In genomic region chr15:12863669-12864068, GRCm38 (mm10) we compare ENCODE assay signal across 19 mouse cellular contexts. TPM values are rescaled to one million over a fixed set of nuclear protein-coding genes. Genes with fewer than 3 reads are reported as not detected.
DNase-seq lines count a peak whose midpoint lies in the region; ATAC-seq and TF ChIP-seq lines count a peak whose summit lies in the region.
"Had no signal": no experiment of that assay in that cellular context is flagged by ENCODE, and none has a peak within 500 bp of the region (broad histone marks: within the 10 kb centered on the region; RNA-seq: fewer than 3 reads in every experiment).

No protein-coding gene starts in this region.

- 49% methylated on average over 1 of the region's 1 CpGs for WGBS in hindbrain, postnatal 0 days
- 53% methylated on average over 1 of the region's 1 CpGs for WGBS in hindbrain, embryonic 13.5 days
- 36% methylated on average over 1 of the region's 1 CpGs for WGBS in lung, postnatal 0 days
- WGBS in stomach, embryonic 16.5 days: 26% methylated on average over 1 of the region's 1 CpGs

- no peaks in the 10 kb centered on the region for H3K9me3 ChIP-seq in hindbrain, postnatal 0 days (ENCODE audit: low read length)
- no peaks in the 10 kb centered on the region for H3K9me3 ChIP-seq in hindbrain, embryonic 13.5 days
- no peaks in the 10 kb centered on the region for H3K9me3 ChIP-seq in lung, postnatal 0 days (ENCODE audit: low read length)
- H3K9me3 ChIP-seq in stomach, embryonic 16.5 days (replicated peaks; ENCODE audit: control insufficient read depth, low read length): no peaks in the 10 kb centered on the region
- H3K9me3 ChIP-seq: limb, embryonic 12.5 days; neural tube, embryonic 13.5 days had no signal

- no peak overlapping the region for H3K4me3 ChIP-seq in hindbrain, postnatal 0 days (ENCODE audit: low read length)
- no peak overlapping the region for H3K4me3 ChIP-seq in hindbrain, embryonic 13.5 days
- no peak overlapping the region for H3K4me3 ChIP-seq in lung, postnatal 0 days (ENCODE audit: low read depth, low read length)
- no peak overlapping the region for H3K4me3 ChIP-seq in stomach, embryonic 16.5 days (replicated peaks; ENCODE audit: low read length)
- H3K4me3 ChIP-seq: limb, embryonic 12.5 days; neural tube, embryonic 13.5 days had no signal

- H3K27me3 ChIP-seq in hindbrain, postnatal 0 days (ENCODE audit: insufficient read depth, low read length): no peaks in the 10 kb centered on the region
- H3K27me3 ChIP-seq in hindbrain, embryonic 13.5 days: no peaks in the 10 kb centered on the region
- H3K27me3 ChIP-seq in lung, postnatal 0 days (replicated peaks; ENCODE audit: insufficient read depth, low read length): no peaks in the 10 kb centered on the region
- H3K27me3 ChIP-seq in stomach, embryonic 16.5 days (ENCODE audit: control insufficient read depth, insufficient read depth, low read length): no peaks in the 10 kb centered on the region
- H3K27me3 ChIP-seq: limb, embryonic 12.5 days; neural tube, embryonic 13.5 days; Patski had no signal

- no peak for TF ChIP-seq EP300 in lung, postnatal 0 days (IDR thresholded peaks at IDR 0.05)

- H3K36me3 ChIP-seq in hindbrain, postnatal 0 days (ENCODE audit: insufficient read depth, low read length): peaks cover 31% of the 10 kb centered on the region
- peaks cover 80% of the 10 kb centered on the region for H3K36me3 ChIP-seq in hindbrain, embryonic 13.5 days
- peaks cover 12% of the 10 kb centered on the region; the same call in 1 of the 2 replicates for H3K36me3 ChIP-seq in lung, postnatal 0 days (ENCODE audit: insufficient read depth, low read length)
- H3K36me3 ChIP-seq in stomach, embryonic 16.5 days (ENCODE audit: control insufficient read depth, insufficient read depth, low read length): peaks cover 7% of the 10 kb centered on the region; the same call in 1 of the 2 replicates

- no peaks in the 10 kb centered on the region for H3K4me1 ChIP-seq in hindbrain, postnatal 0 days (ENCODE audit: insufficient read depth, low read length)
- no peaks in the 10 kb centered on the region for H3K4me1 ChIP-seq in hindbrain, embryonic 13.5 days (replicated peaks)
- no peaks in the 10 kb centered on the region for H3K4me1 ChIP-seq in lung, postnatal 0 days (ENCODE audit: insufficient read depth, low read depth, low read length)
- H3K4me1 ChIP-seq in stomach, embryonic 16.5 days (ENCODE audit: control insufficient read depth, insufficient read depth, low read length): no peaks in the 10 kb centered on the region
- H3K4me1 ChIP-seq: neural tube, embryonic 13.5 days had no signal

- no peak overlapping the region for H3K4me2 ChIP-seq in hindbrain, postnatal 0 days (ENCODE audit: low read depth, low read length)
- no peak overlapping the region for H3K4me2 ChIP-seq in hindbrain, embryonic 13.5 days
- H3K4me2 ChIP-seq in lung, postnatal 0 days (replicated peaks; ENCODE audit: low read depth, low read length): no peak overlapping the region
- no peak overlapping the region for H3K4me2 ChIP-seq in stomach, embryonic 16.5 days (ENCODE audit: low read depth, low read length)
- H3K4me2 ChIP-seq: heart, embryonic 11.5 days; limb, embryonic 12.5 days; neural tube, embryonic 13.5 days had no signal

- DNase-seq in hindbrain, postnatal 0 days (ENCODE audit: low spot score): peak; percentile 34
- DNase-seq in lung, postnatal 0 days (ENCODE audit: low spot score): peak; percentile 64
- no peak for DNase-seq in lung, postnatal 14 days
- peak; percentile 7 for DNase-seq in adipocyte (ENCODE audit: low spot score)
- DNase-seq in left cerebral cortex, adult 18-20 months (ENCODE audit: low spot score in 2 of 2): no peak
- DNase-seq: cerebellum, adult 11 months; gastrocnemius, postnatal 10 days; kidney, adult 11 months; kidney, postnatal 25 days; layer of hippocampus, postnatal 36 days; liver, postnatal 0 days; thymus, adult 2 months had no signal

- H3K27ac ChIP-seq in hindbrain, postnatal 0 days: no peak overlapping the region
- H3K27ac ChIP-seq in hindbrain, embryonic 13.5 days: no peak overlapping the region
- no peak overlapping the region for H3K27ac ChIP-seq in lung, postnatal 0 days (ENCODE audit: low read length)
- H3K27ac ChIP-seq in stomach, embryonic 16.5 days (ENCODE audit: low read length): no peak overlapping the region
- H3K27ac ChIP-seq: limb, embryonic 12.5 days; neural tube, embryonic 13.5 days had no signal

- ATAC-seq in hindbrain, postnatal 0 days: no peak
- no peak for ATAC-seq in hindbrain, embryonic 13.5 days (ENCODE audit: low FRiP score)
- peak; percentile 47; the same call in 1 of the 2 replicates for ATAC-seq in lung, postnatal 0 days
- ATAC-seq in stomach, embryonic 16.5 days (ENCODE audit: insufficient read depth, low FRiP score): peak; percentile 25; the same call in 1 of the 2 replicates
- ATAC-seq: forebrain, embryonic 16.5 days; liver, postnatal 0 days; Patski had no signal

- H3K9ac ChIP-seq in hindbrain, postnatal 0 days (replicated peaks; ENCODE audit: low read length): no peak overlapping the region
- H3K9ac ChIP-seq in hindbrain, embryonic 13.5 days: no peak overlapping the region
- H3K9ac ChIP-seq in lung, postnatal 0 days (replicated peaks; ENCODE audit: low read depth): no peak overlapping the region
- no peak overlapping the region for H3K9ac ChIP-seq in stomach, embryonic 16.5 days (ENCODE audit: low read length)
- H3K9ac ChIP-seq: limb, embryonic 12.5 days; liver, postnatal 0 days; neural tube, embryonic 13.5 days had no signal

- TF ChIP-seq CTCF in hindbrain, postnatal 0 days (IDR thresholded peaks at IDR 0.05; ENCODE audit: low read depth): peak; percentile 33; the same call in 1 of the 2 replicates
- 0 out of 2 replicates have a peak, but pooled peaks have one; percentile 8 for TF ChIP-seq CTCF in lung, postnatal 0 days (IDR thresholded peaks at IDR 0.05)

RNA-seq across cellular contexts. Expression of gene Drosha, which starts 39.1 kb away (rescaled TPM):
- total RNA-seq in hindbrain, postnatal 0 days (2014; rRNA removed): 34.0 and 38.2 TPM in 2 replicates
- 32.3 and 33.7 TPM in 2 replicates for polyA plus RNA-seq in hindbrain, postnatal 0 days (2015; fragmentation: Nextera tagmentation; extraction: Ambion mirVana)
- polyA plus RNA-seq in hindbrain, embryonic 13.5 days (2015; fragmentation: Nextera tagmentation; extraction: Ambion mirVana): 50.0 and 53.8 TPM in 2 replicates
- 9.7 and 10.3 TPM in 2 replicates for polyA plus RNA-seq in lung, postnatal 0 days (2015; fragmentation: Nextera tagmentation; extraction: Ambion mirVana)
- polyA plus RNA-seq in stomach, embryonic 16.5 days (2015; fragmentation: Nextera tagmentation; extraction: Ambion mirVana): 29.2 and 30.2 TPM in 2 replicates
- total RNA-seq in left cerebral cortex, adult 18-20 months (2021): 10 to 100 TPM; 87.5 to 90.5 TPM

RNA-seq across cellular contexts. Expression of gene 6030458C11Rik, which starts 39.2 kb away (rescaled TPM):
- 15.1 and 21.3 TPM in 2 replicates for total RNA-seq in hindbrain, postnatal 0 days (2014; rRNA removed)
- 21.1 and 25.0 TPM in 2 replicates for polyA plus RNA-seq in hindbrain, postnatal 0 days (2015; fragmentation: Nextera tagmentation; extraction: Ambion mirVana)
- polyA plus RNA-seq in hindbrain, embryonic 13.5 days (2015; fragmentation: Nextera tagmentation; extraction: Ambion mirVana): 33.7 and 42.1 TPM in 2 replicates
- 17.4 and 17.7 TPM in 2 replicates for polyA plus RNA-seq in lung, postnatal 0 days (2015; fragmentation: Nextera tagmentation; extraction: Ambion mirVana)
- 31.3 and 35.7 TPM in 2 replicates for polyA plus RNA-seq in stomach, embryonic 16.5 days (2015; fragmentation: Nextera tagmentation; extraction: Ambion mirVana)
- total RNA-seq in left cerebral cortex, adult 18-20 months (2021): 10 to 100 TPM; 24.5 to 26.1 TPM

Comparison
In these comparisons a context has a peak if more than half of its experiments do, and no peak if none do; other contexts are left out.
1. DNase-seq: peak in hindbrain, postnatal 0 days (single experiment), lung, postnatal 0 days (single experiment) and adipocyte (single experiment); none in lung, postnatal 14 days (single experiment) and left cerebral cortex, adult 18-20 months (0 of 2).
2. ATAC-seq: peak in lung, postnatal 0 days (single experiment) and stomach, embryonic 16.5 days (single experiment); none in hindbrain, postnatal 0 days (single experiment) and hindbrain, embryonic 13.5 days (single experiment).